Mouse (Mus musculus) urinary bladder, postnatal 36 days (tissue): ENCODE measurements around the gene Igfbp6.

Experiments used
- DNase-seq, 2 experiments: peaks; one replicate each; pipeline ENCODE4 v3.0.0; 2022; ENCODE audit warnings: low spot score in 2 of 2, mixed read lengths in 1 of 2

The Igfbp6 gene

GRCm38 (mm10) chr15:102175736-102176319 is 31.7 kb downstream of the Igfbp6 start:
- no peak for DNase-seq

- no peak for DNase-seq
Measured at GRCm38 (mm10) chr15:102176571-102177316, 32.6 kb downstream of the Igfbp6 start.

GRCm38 (mm10) chr15:102177417-102177816 is 33.3 kb downstream of the Igfbp6 start:
- DNase-seq: no peak

- DNase-seq: peak; percentile 80 to 82
Measured at GRCm38 (mm10) chr15:102178279-102178678, 34.1 kb downstream of the Igfbp6 start.

GRCm38 (mm10) chr15:102179106-102179505 is 34.9 kb downstream of the Igfbp6 start:
- DNase-seq: no peak

GRCm38 (mm10) chr15:102179924-102180323 is 35.8 kb downstream of the Igfbp6 start:
- no peak for DNase-seq

GRCm38 (mm10) chr15:102183076-102183475 is 38.9 kb downstream of the Igfbp6 start:
- no peak for DNase-seq

- no peak for DNase-seq
Measured at GRCm38 (mm10) chr15:102186239-102186638, 42.1 kb downstream of the Igfbp6 start.

- peak in 1 of 2 experiments; percentile 49 for DNase-seq
Measured at GRCm38 (mm10) chr15:102188096-102188495, 43.9 kb downstream of the Igfbp6 start.

GRCm38 (mm10) chr15:102188883-102189282 is 44.7 kb downstream of the Igfbp6 start:
- DNase-seq: no peak

- DNase-seq: no peak
Measured at GRCm38 (mm10) chr15:102191699-102192098, 47.5 kb downstream of the Igfbp6 start.

GRCm38 (mm10) chr15:102192271-102192812 is 48.2 kb downstream of the Igfbp6 start:
- DNase-seq: no peak

GRCm38 (mm10) chr15:102192820-102193386 is 48.7 kb downstream of the Igfbp6 start:
- no peak for DNase-seq

- DNase-seq: no peak
Measured at GRCm38 (mm10) chr15:102193652-102194051, 49.5 kb downstream of the Igfbp6 start.

- no peak for DNase-seq
Measured at GRCm38 (mm10) chr15:102194439-102194838, 50.3 kb downstream of the Igfbp6 start.

GRCm38 (mm10) chr15:102195373-102195772 is 51.2 kb downstream of the Igfbp6 start:
- DNase-seq: no peak

GRCm38 (mm10) chr15:102198841-102199240 is 54.7 kb downstream of the Igfbp6 start:
- peak in 1 of 2 experiments; percentile 39 for DNase-seq
